Mouse (Mus musculus) activated CD4-positive, CD25-positive, alpha-beta regulatory T cell, adult 4 months (primary cell): Measurements from ENCODE around the gene Rpl18a. TPM values are rescaled to one million over a fixed set of nuclear protein-coding genes. Genes with fewer than 3 reads are reported as not detected.

Source experiments
- ATAC-seq: one replicate; pipeline ENCODE4 v1.8.0; 2017
- polyA plus RNA-seq, 2 experiments: library from polyadenylated mRNA; unstranded; fragments of 100-300 nt; shearing (Covaris generic); gene quantifications; one replicate each; pipeline ENCODE4 v1.2.1; 2017

Rpl18a gene
- polyA plus RNA-seq, 2 experiments from 2014 or later = 10,302 to 10,714 TPM

DNA sequence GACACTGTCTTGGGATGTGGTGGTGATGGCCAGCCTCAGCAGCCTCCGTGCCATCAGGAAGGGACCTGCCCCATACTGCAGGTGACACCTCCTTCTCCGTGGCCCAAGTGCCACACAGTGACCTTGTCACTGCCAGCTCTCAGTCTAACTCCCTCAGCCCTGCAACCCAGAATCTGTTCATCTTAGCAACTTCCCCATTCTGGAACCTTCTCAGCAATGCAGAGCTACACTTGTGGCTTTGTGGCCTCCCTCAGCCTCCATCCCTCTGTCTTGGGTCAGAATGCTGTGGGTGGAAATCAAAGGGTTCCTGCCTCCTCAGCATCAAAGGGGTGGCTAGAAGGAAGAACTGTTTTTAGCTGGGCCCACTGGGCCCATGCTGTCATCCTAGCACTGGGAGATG lies 43.3 kb downstream of the Rpl18a start:
- ATAC-seq = no peak

DNA sequence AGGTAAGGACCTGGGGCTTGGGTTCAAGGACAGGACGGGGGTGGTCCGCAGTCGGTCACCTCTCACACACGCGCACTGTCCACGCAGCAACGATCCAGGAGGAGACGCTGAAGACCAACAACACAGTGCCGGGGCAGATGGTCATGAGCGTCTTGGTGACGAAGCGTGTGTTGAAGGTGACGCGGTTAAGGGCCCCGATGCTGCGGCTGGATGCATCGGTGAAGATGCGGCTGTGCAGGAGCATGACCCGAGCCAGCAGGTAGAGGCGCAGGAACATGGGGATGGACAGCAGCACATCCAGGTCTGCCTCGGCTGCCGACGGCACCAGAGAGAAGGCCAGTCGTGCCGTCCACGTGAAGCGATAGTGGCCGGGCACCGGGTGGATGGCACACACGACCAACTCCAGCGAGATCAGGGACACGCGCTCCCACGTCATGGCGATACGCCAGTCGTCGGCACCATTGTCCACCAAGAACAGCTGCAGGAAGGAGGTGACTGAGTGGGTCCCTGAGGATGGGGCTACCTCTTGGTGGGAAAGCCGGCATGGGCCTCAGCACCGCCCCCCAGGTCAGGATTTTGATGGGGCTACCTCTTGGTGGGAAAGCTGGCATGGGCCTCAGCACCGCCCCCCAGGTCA lies 44.5 kb downstream of the Rpl18a start:
- ATAC-seq = no peak

DNA sequence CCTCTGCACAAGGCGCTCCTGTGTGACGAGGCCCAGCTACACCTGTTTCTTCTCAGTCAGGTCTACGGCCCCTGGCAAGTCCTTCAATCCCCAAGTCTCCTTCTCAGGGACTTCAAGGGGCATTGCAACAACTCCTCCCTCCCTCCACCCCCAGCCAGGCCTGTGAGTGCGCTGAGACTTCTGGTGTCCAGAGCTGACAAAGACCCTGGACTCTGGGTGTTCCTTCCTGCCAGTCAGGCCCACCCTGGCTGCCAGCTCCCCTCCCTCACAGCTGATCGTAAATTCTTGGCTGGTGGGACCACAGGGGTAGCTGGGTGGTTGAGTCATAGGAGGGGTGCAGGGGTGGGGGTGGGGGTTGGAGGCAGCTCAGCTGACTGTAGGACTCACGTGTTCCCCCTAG lies 45.4 kb downstream of the Rpl18a start:
- ATAC-seq = no peak

GRCm38 (mm10) chr8:70850947-70851346 lies 46.3 kb downstream of the Rpl18a start:
- ATAC-seq = no peak

DNA sequence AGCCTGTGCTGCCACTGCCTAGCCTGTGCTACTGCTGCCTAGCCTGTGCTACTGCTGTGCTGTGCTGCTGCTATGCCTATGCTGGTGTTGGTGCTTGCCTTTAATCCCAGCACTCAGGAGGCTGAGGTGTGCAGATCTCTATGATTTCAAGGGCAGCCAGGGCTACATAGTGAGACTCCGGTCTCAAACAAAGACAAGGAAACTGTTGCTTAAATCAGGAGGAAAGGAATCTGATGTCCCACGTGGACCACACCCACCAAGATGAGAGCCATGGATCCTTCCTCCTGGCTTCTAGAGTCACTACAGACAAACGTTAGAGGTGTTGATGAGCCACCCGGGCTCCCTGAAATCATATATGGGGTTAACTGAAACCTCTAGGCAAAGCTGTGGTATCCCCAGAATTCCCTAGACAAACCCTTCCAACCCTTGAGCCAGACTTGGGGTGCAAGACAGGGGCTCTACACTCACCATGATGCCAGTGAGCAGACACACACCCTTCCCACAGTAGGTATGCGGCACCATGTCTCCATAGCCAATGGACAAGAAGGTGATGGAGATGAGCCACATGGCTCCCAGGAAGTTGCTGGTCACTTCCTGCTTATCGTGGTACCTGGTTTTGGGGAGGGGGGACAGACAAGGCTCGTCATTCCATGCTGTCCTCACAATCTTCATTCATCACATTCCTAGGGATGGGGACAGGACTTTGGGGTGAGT lies 46.9 kb downstream of the Rpl18a start:
- no peak for ATAC-seq

- ATAC-seq = no peak
Observed at GRCm38 (mm10) chr8:70849333-70849990, 47.8 kb downstream of the Rpl18a start.

GRCm38 (mm10) chr8:70846371-70847154 lies 50.6 kb downstream of the Rpl18a start:
- ATAC-seq = peak; percentile 28

GRCm38 (mm10) chr8:70845108-70845507 lies 52.1 kb downstream of the Rpl18a start:
- ATAC-seq = no peak

Other genes starting within 250 kb of the Rpl18a start
- gene Pgpep1, start 237.0 kb downstream of the Rpl18a start, polyA plus RNA-seq = 1 to 10 TPM; 7.1 to 7.4 TPM
- 100 to 1,000 TPM; 115 to 120 TPM for gene Lsm4, start 224.2 kb downstream of the Rpl18a start, polyA plus RNA-seq
- 10 to 100 TPM; 12.5 to 20.0 TPM for gene Jund, start 198.5 kb downstream of the Rpl18a start, polyA plus RNA-seq
- gene Iqcn, start 194.0 kb downstream of the Rpl18a start, polyA plus RNA-seq = not detected
- not detected for gene Gm3336, start 178.9 kb downstream of the Rpl18a start, polyA plus RNA-seq
- gene Pde4c, start 173.7 kb downstream of the Rpl18a start, polyA plus RNA-seq = under 1 TPM; 0.47 to 0.95 TPM
- 1 to 10 TPM; 3.8 to 5.4 TPM for gene Rab3a, start 142.7 kb downstream of the Rpl18a start, polyA plus RNA-seq
- 10 to 100 TPM; 35.6 to 41.7 TPM for gene Mpv17l2, start 136.5 kb downstream of the Rpl18a start, polyA plus RNA-seq
- gene Pik3r2, start 120.7 kb downstream of the Rpl18a start, polyA plus RNA-seq = 1 to 10 TPM; 3.9 to 5.1 TPM
- 10 to 100 TPM; 19.0 to 19.4 TPM for gene Mast3, start 92.4 kb downstream of the Rpl18a start, polyA plus RNA-seq
- gene Il12rb1, start 89.0 kb downstream of the Rpl18a start, polyA plus RNA-seq = 10 to 100 TPM; 16.5 to 29.5 TPM
- gene Arrdc2, start 57.7 kb downstream of the Rpl18a start, polyA plus RNA-seq = 1 to 10 TPM; 3.0 to 6.7 TPM
- gene Kcnn1, start 34.2 kb downstream of the Rpl18a start, polyA plus RNA-seq = not detected
- 100 to 1,000 TPM in 1 of 2 experiments, 10 to 100 TPM in 1; 75.7 to 106 TPM for gene Ccdc124, start 23.5 kb downstream of the Rpl18a start, polyA plus RNA-seq
- gene Slc5a5, start 4.7 kb downstream of the Rpl18a start, polyA plus RNA-seq = not detected
- gene Map1s, start 8.5 kb upstream of the Rpl18a start, polyA plus RNA-seq = 10 to 100 TPM; 13.5 to 17.4 TPM